In genomic region chr13:92427351-92427855, GRCm38 (mm10) we compare ENCODE assay signal across 8 mouse cellular contexts. TPM values are rescaled to one million over a fixed set of nuclear protein-coding genes. Genes with fewer than 3 reads are reported as not detected.
DNase-seq lines count a peak whose midpoint lies in the region; ATAC-seq and TF ChIP-seq lines count a peak whose summit lies in the region.
"Had no signal": no experiment of that assay in that cellular context is flagged by ENCODE, and none has a peak within 500 bp of the region (broad histone marks: within the 10 kb centered on the region; RNA-seq: fewer than 3 reads in every experiment).

No protein-coding gene starts in this region.

- DNase-seq in left cerebral cortex, adult 2 months (ENCODE audit: extremely low spot score in 1 of 2, low spot score in 2 of 2) = no peak
- DNase-seq in left cerebral cortex, postnatal 25 days (ENCODE audit: low spot score in 2 of 2) = no peak
- peak; percentile 36 for DNase-seq in cerebellum, adult 9-11 months
- no peak for DNase-seq in forebrain, embryonic 14.5 days (ENCODE audit: low spot score)
- DNase-seq in midbrain, embryonic 14.5 days = no peak
- no peak for DNase-seq in spleen, postnatal 10 days (ENCODE audit: low spot score in 2 of 2)
- no peak for DNase-seq in frontal cortex, adult 2 months (ENCODE audit: extremely low spot score in 1 of 2, low spot score in 1 of 2)

- peaks cover 4% of the 10 kb centered on the region for H3K4me1 ChIP-seq in forebrain, embryonic 14.5 days (ENCODE audit: control insufficient read depth, insufficient read depth, low read length)
- 0 out of 2 replicates have a peak, but pooled peaks cover 5% of the 10 kb centered on the region for H3K4me1 ChIP-seq in midbrain, embryonic 14.5 days (ENCODE audit: control insufficient read depth, insufficient read depth, low read length)

- WGBS in forebrain, embryonic 14.5 days = 57% methylated on average over 4 of the region's 4 CpGs
- WGBS in midbrain, embryonic 14.5 days = 45% methylated on average over 4 of the region's 4 CpGs

- no peak overlapping the region for H3K9ac ChIP-seq in forebrain, embryonic 14.5 days (ENCODE audit: low read length)
- H3K9ac ChIP-seq in midbrain, embryonic 14.5 days (replicated peaks; ENCODE audit: low read length) = peak overlapping the region; percentile 62; the same call in 1 of the 2 replicates

- no peak for ATAC-seq in forebrain, embryonic 14.5 days
- ATAC-seq in midbrain, embryonic 14.5 days (ENCODE audit: low FRiP score, low TSS enrichment) = no peak

- intact Hi-C loops in left cerebral cortex, adult 2 months (cut with DNase I) = no loop called here
- intact Hi-C loops in left cerebral cortex, postnatal 25 days (cut with DNase I) = loop anchor here (5.0 kb wide), 1 partner anchor 70 kb away; the partner anchor contains the start of gene Msh3

- H3K27me3 ChIP-seq in forebrain, embryonic 14.5 days (replicated peaks; ENCODE audit: control insufficient read depth, insufficient read depth, low read length) = peaks cover 35% of the 10 kb centered on the region
- H3K27me3 ChIP-seq in midbrain, embryonic 14.5 days (ENCODE audit: control insufficient read depth, insufficient read depth, low read length) = peaks cover 35% of the 10 kb centered on the region

- H3K4me3 ChIP-seq in left cerebral cortex, adult 2 months = peak overlapping the region; percentile 63; the same call in 1 of the 2 replicates
- H3K4me3 ChIP-seq in forebrain, embryonic 14.5 days (ENCODE audit: low read depth, low read length) = peak overlapping the region; percentile 54
- peak overlapping the region; percentile 66 for H3K4me3 ChIP-seq in midbrain, embryonic 14.5 days (replicated peaks; ENCODE audit: low read depth, low read length)

- no peak for TF ChIP-seq CTCF in left cerebral cortex, adult 2 months (IDR thresholded peaks at IDR 0.05)

- peak overlapping the region; percentile 99 for H3K4me2 ChIP-seq in forebrain, embryonic 14.5 days (ENCODE audit: low read length)
- H3K4me2 ChIP-seq in midbrain, embryonic 14.5 days (ENCODE audit: low read length) = peak overlapping the region; percentile 96

- H3K9me3 ChIP-seq in forebrain, embryonic 14.5 days (replicated peaks; ENCODE audit: control insufficient read depth, low read length) = no peaks in the 10 kb centered on the region
- H3K9me3 ChIP-seq in midbrain, embryonic 14.5 days (ENCODE audit: control insufficient read depth, low read length) = no peaks in the 10 kb centered on the region

- H3K36me3 ChIP-seq in forebrain, embryonic 14.5 days (ENCODE audit: control insufficient read depth, insufficient read depth, low read length) = no peaks in the 10 kb centered on the region
- no peaks in the 10 kb centered on the region for H3K36me3 ChIP-seq in midbrain, embryonic 14.5 days (ENCODE audit: control insufficient read depth, insufficient read depth, low read length)

- H3K27ac ChIP-seq in left cerebral cortex, adult 2 months = no peak overlapping the region
- no peak overlapping the region for H3K27ac ChIP-seq in forebrain, embryonic 14.5 days (ENCODE audit: low read depth, low read length)
- no peak overlapping the region for H3K27ac ChIP-seq in midbrain, embryonic 14.5 days (replicated peaks; ENCODE audit: low read depth, low read length)

RNA-seq across cellular contexts. Expression of gene Ankrd34b, which starts 1.7 kb away (rescaled TPM):
- 10 to 100 TPM; 20.5 to 20.7 TPM for total RNA-seq in left cerebral cortex, adult 2 months (2021)
- 10 to 100 TPM; 18.2 to 20.5 TPM for total RNA-seq in left cerebral cortex, postnatal 25 days (2021)
- polyA plus RNA-seq in forebrain, embryonic 14.5 days (2014; fragmentation: Nextera tagmentation; extraction: Ambion mirVana) = 0.22 and 0.74 TPM in 2 replicates
- 1.5 and 2.3 TPM in 2 replicates for polyA plus RNA-seq in midbrain, embryonic 14.5 days (2014; fragmentation: Nextera tagmentation; extraction: Ambion mirVana)
- polyA plus RNA-seq in frontal cortex, adult 2 months (2012; rRNA removed) = 7.9 and 8.6 TPM in 2 replicates
- polyA plus RNA-seq: intestine, embryonic 14.5 days had no signal

RNA-seq across cellular contexts. Expression of gene Fam151b, which starts 56.4 kb away (rescaled TPM):
- 10 to 100 TPM; 10.4 to 10.7 TPM for total RNA-seq in left cerebral cortex, adult 2 months (2021)
- total RNA-seq in left cerebral cortex, postnatal 25 days (2021) = 10 to 100 TPM; 10.6 to 11.2 TPM
- 0.32 and 0.34 TPM in 2 replicates for polyA plus RNA-seq in forebrain, embryonic 14.5 days (2014; fragmentation: Nextera tagmentation; extraction: Ambion mirVana)
- 0.24 and 0.32 TPM in 2 replicates for polyA plus RNA-seq in midbrain, embryonic 14.5 days (2014; fragmentation: Nextera tagmentation; extraction: Ambion mirVana)
- polyA plus RNA-seq in frontal cortex, adult 2 months (2012; rRNA removed) = 9.7 and 12.1 TPM in 2 replicates
